ENCODE assay signal across 9 mouse cellular contexts in genomic region chr10:107442781-107443180, GRCm38 (mm10). TPM values are rescaled to one million over a fixed set of nuclear protein-coding genes. Genes with fewer than 3 reads are reported as not detected.
DNase-seq lines count a peak whose midpoint lies in the region.
"Had no signal": no experiment of that assay in that cellular context is flagged by ENCODE, and none has a peak within 500 bp of the region (broad histone marks: within the 10 kb centered on the region; RNA-seq: fewer than 3 reads in every experiment).

No protein-coding gene starts in this region.

- 6% methylated on average over 4 of the region's 4 CpGs for WGBS in heart, embryonic 10.5 days

- intact Hi-C loops in heart, postnatal 10 days (cut with DNase I), result loop anchor here (1.0 to 2.0 kb wide), 2 partner anchors 262 to 304 kb away; no protein-coding TSS in a partner anchor

- peak; percentile 11 to 51 for DNase-seq in heart, postnatal 10 days
- no peak for DNase-seq in heart, embryonic 10.5 days (ENCODE audit: low spot score)
- peak; percentile 1 for DNase-seq in thymus, postnatal 25 days
- DNase-seq in thymus, adult 18-20 months, result no peak
- DNase-seq in embryo, embryonic 10 days (ENCODE audit: low spot score), result peak; percentile 12
- peak; percentile 58 to 68 for DNase-seq in layer of hippocampus, postnatal 10 days (ENCODE audit: low spot score in 2 of 2)
- DNase-seq in spleen, postnatal 36 days (ENCODE audit: low spot score in 2 of 2), result no peak
- no peak for DNase-seq in adrenal gland, adult 8-10 months

- no peak overlapping the region for H3K27ac ChIP-seq in heart, embryonic 10.5 days

- no peak overlapping the region for H3K4me3 ChIP-seq in heart, embryonic 10.5 days

- H3K27me3 ChIP-seq in heart, embryonic 10.5 days (ENCODE audit: insufficient read depth, poor library complexity, severe bottlenecking), result no peaks in the 10 kb centered on the region

- H3K36me3 ChIP-seq in heart, embryonic 10.5 days, result no peaks in the 10 kb centered on the region

- H3K4me1 ChIP-seq in heart, embryonic 10.5 days, result no peaks in the 10 kb centered on the region

- no peaks in the 10 kb centered on the region for H3K9me3 ChIP-seq in heart, embryonic 10.5 days

RNA-seq across cellular contexts. Expression of gene Myf5, which starts 43.2 kb away (rescaled TPM):
- not detected for total RNA-seq in heart, postnatal 10 days (2021)
- polyA plus RNA-seq in heart, embryonic 10.5 days (2016; fragmentation: Nextera tagmentation; extraction: Ambion mirVana), result 1.3 and 2.8 TPM in 2 replicates
- total RNA-seq in layer of hippocampus, postnatal 10 days (2021), result not detected
- total RNA-seq in adrenal gland, adult 8-10 months (2022), result not detected
- polyA plus RNA-seq: intestine, embryonic 14.5 days had no signal

RNA-seq across cellular contexts. Expression of gene Myf6, which starts 51.8 kb away (rescaled TPM):
- total RNA-seq in heart, postnatal 10 days (2021), result not detected
- polyA plus RNA-seq in heart, embryonic 10.5 days (2016; fragmentation: Nextera tagmentation; extraction: Ambion mirVana), result 0.30 TPM in 1 of 2 replicates, not detected in the other
- total RNA-seq in layer of hippocampus, postnatal 10 days (2021), result not detected
- total RNA-seq in adrenal gland, adult 8-10 months (2022), result not detected
- polyA plus RNA-seq: intestine, embryonic 14.5 days had no signal

Comparison
In these comparisons a context has a peak if more than half of its experiments do, and no peak if none do; other contexts are left out.
1. DNase-seq: peak in heart, postnatal 10 days (2 of 2), thymus, postnatal 25 days (single experiment), embryo, embryonic 10 days (single experiment) and layer of hippocampus, postnatal 10 days (2 of 2); none in heart, embryonic 10.5 days (single experiment), thymus, adult 18-20 months (0 of 2), spleen, postnatal 36 days (0 of 2) and adrenal gland, adult 8-10 months (single experiment).